Mouse (Mus musculus) left cerebral cortex, adult 8-10 months (tissue): ENCODE results near the gene Brsk2. TPM values are rescaled to one million over a fixed set of nuclear protein-coding genes. Genes with fewer than 3 reads are reported as not detected.
"Not testable (repeated sequence)": the region's sequence is repeated elsewhere in the genome, so short reads cannot be mapped to it uniquely, and the experiment has no call there.

Experiments used
- DNase-seq, 2 experiments: peaks; one replicate each; pipeline ENCODE4 v3.0.0; 2022; ENCODE audit warnings: low spot score in 2 of 2
- total RNA-seq, 4 experiments: library from RNA; stranded (reverse); gene quantifications; 2 replicates each; pipeline ENCODE4 v1.2.4; 2022

Gene Brsk2
- 100 to 1,000 TPM; 190 to 209 (median 202) TPM for total RNA-seq

DNA sequence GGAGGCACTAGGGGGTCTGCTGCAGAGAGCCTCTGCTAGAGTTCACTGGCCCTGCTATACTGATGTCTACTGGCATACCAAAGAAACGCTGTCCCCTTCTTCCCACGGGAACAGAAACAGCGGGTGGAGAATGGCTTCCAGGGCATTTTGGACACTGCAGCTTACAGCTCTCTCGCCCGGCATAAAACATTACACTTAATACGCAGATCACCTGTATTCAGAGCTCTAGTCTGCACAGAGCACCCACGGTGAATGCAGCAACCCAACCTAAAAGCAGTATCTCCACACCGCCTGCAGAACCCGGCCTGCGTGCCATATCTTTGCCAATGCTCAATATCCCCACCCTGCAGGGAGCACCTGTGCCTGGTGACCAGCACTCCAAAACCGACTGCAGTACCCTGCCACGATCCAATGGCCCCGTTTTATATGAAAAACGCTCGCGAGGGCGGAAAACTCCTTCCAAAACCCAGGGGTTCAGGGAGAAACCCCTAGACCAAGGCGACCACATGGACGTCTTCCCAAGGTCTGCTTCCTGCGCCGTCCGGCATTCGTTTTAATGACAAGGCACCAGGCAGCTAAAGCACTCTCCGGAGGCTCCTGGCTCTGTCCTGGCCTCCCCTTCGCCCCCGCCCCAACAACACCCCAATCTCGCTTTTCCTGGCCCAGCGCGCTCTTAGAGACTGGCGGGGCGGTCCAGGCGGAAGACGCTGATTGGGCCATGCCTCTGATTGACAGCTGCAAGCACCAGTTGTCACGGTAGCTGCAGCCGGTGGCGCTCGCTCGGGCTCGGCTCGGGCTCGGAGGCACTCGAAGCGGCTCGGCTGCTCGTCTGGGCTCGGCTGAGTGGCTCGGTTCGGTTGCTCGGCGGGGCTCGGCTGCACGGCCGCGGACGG lies at the start of gene Brsk2:
Gene Brsk2, plus strand, starts transcription at position 846 of the 893 bp plus-strand sequence.
- DNase-seq: peak; percentile 91 to 97

DNA sequence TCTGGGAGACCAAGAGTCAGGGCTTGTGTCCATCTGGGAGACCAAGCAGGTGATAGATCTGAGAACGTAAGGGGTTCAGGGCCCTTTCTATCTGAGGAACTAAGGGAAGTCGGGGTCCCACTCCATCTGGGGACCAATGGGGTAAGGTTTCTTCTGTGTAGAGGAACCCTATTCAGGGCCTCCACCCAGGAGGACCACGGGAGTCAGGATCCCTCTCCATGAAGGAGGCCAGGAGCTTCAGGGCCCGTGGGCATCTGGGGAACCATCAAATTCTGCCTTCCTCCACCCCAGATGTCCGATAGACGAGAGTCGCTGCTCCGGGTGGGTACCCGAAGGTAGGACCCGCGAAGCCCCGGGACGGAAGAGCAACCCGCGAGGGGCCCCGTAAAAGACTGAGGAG lies 47.7 kb upstream of the Brsk2 start:
- DNase-seq: peak in 1 of 2 experiments; percentile 34

DNA sequence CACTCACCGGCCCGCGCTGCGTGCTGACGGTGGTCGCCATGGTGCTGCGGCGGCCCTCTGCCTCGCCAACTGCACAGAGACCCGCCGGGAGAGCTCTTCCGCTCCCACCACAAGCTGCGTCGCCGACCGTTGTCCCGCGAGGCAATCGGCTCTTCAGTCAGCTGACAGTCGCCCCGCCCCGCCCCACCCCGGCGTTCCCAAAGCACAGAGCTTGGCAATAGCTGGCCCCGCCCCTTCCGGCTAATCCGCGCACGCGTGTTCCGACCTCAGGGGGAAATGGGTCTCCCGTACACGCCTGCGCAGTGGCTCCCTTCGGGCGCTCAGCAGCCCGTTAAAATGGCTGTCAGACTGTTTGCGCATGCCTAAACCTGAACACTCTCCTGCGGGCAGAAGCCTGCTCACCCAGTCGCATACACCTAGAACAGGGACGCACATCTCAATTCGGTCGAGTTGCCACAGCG lies 47.3 kb upstream of the Brsk2 start:
- DNase-seq: peak; percentile 91 to 98

DNA sequence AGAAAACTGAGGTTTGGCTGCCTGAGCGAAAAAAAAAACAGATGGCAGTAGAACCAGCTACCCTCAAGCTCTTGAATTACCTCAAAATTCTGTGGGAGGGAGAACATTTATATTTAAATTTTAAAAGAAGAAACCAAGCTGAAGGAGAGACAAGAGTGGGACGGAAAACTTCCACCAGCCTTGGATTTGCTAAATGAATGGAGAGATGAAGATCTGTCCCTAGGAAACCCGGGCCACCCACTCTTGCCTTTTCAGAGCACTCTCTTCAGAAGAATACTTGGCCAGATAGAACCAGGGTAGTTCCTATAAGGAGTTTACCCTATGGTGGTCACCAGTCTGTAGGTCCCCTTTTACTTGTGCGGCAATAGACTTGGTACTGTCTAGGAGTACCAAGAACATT lies 46.8 kb upstream of the Brsk2 start:
- DNase-seq: peak; percentile 28 to 60

DNA sequence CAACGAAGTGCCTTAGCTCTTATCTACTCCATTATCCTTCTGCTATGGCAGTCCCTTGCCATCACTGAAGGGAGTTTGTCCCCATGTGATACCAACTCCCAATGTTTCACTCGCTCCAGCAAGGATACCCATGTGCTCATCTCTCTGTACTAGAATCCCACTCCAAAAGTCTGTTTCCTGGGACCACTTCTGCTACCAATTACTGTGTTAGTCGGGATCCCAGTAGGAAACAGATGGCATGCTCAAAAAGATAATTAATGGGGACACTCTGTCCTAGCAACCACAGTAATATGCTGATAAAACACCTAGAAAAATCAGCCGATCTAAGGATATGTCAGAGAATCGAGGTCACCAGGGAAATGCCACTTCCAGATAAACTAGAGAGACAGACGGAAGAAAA lies 41.0 kb upstream of the Brsk2 start:
- no peak for DNase-seq

DNA sequence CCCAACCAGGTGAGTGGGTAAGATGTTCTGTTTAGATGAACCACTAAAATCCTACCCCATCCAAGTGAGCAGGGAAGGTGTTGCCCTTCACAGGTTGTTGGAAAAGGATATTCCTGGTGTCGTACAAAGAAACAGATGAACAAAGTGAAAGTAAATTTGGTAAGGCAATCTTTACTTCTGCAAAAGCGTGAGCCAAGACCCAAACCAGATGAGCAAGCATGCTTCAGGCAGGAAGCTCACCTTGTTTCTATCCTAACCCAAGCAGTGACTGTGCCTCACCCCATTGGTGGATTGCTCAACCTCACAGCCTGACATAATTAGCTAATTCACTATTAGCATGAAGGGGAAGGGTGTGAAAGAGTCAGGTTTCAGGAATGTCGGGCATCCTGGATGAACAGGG lies 38.2 kb upstream of the Brsk2 start:
- no peak for DNase-seq

DNA sequence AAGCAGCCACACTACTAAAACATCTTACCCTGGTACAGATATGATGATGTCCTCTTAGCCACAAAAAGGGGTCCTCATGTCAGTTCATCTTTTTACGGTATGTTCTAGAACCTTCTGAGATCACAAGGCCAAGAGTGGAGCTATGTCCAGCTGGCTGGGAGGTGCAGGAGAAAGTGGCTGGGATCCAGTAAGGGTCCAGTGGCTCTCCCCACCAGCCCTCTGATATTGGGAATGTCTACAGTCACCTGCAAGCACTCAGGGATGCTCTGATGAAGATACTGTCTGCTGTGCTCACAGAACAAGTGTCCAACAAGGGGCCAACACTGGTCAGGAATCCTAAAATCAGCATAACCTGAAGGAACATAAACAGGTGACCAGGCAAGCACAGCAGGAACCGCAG lies 31.1 kb upstream of the Brsk2 start, which contains the start of gene Tollip:
Gene Tollip, minus strand, starts transcription at position 101 of the 400 bp plus-strand sequence.
- no peak for DNase-seq

DNA sequence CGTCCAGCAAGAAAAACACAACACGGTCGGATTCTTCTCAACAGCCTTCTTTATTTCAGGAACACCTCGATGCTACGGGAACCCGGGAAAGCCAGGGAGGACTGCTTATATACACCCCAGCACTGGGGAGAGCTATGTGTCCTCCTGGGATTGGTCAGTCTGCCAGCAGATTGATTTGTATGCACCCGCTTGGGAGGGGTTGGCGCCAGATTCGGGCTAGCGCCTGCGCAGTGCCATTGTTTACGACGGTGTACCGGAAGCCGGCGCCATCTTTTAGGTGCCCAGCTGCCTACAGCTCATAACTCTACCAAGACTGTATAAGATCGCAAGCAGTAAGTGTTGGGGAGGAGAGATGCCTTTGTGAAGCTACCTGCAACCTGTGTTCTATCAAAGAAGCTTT lies 25.4 kb upstream of the Brsk2 start:
- not testable (repeated sequence) for DNase-seq

DNA sequence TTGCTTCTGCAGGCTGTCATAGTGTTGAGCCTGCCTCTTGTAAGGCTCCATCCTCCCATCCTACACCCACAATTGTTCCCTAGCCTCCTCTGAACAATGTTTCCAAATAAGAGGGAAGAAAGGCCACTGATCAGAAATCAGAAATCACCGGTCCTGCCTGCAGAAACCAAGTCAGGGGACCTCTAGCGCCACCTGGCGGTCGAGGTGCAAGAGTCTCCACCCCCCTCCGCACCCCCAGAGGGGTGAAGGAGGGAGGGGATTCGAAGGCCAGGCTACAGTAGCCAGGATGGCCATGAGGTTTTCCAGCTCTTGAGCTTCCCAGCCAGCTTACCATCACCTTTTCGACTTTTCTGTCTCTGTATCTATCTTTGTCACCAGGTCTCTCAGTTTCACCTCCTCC lies 24.6 kb upstream of the Brsk2 start:
- peak in 1 of 2 experiments; percentile 69 for DNase-seq

DNA sequence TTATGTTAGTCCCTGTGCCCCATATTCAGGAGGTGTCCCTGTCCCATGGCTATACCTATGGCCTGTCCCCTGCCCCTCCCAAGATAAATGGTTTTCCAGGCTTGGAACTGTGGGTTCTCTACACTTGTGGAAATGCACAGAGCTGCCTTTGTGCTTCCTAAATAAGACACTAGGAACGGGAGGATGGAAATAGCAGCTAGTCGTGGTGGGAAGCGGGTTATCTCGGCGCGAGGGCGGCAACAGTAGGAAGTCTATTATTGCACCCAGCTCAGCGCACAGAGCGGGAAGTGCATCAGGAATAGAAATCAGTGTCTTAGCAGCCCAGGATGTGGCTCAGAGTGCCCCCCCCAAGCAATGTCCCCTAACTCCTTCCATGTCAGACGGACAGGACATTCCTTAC lies 20.9 kb upstream of the Brsk2 start:
- DNase-seq: peak in 1 of 2 experiments; percentile 77

DNA sequence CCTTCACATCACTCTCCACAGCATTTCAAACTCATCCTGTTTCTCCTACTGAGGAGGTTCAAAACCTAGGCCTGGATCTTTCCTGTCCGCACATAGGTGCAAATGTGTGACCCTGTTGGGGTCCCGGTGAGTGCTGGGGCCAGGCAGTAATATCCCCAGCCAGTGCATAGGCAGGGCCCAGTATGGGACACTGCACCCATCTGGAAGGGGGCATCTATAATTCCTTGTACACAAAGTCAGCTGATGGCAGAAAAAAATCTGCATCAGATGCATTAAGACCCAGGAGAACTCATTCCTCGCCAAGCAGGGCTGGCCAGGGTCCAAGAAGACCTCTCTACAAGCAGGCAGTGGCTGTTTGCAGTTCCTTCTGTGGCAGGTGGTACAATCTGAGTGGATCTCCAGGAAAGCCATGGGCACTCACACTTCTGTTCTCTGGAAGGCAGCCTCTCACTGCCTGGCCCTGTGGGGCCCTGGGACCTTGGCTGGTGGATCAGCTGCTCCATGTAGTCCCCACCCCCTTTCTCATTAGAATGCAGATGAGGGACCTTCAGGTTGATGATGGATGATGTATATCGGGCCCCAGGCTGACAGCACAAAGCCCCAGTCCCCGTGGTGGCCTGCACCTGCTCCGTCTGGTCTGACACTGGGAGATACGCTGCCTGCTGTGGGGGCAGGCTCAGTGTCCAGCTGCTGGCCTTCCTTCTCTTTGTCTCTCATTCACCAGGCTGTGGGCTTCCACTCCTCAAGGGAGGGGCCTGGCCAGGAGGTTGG lies 15.2 kb upstream of the Brsk2 start:
- DNase-seq: no peak

DNA sequence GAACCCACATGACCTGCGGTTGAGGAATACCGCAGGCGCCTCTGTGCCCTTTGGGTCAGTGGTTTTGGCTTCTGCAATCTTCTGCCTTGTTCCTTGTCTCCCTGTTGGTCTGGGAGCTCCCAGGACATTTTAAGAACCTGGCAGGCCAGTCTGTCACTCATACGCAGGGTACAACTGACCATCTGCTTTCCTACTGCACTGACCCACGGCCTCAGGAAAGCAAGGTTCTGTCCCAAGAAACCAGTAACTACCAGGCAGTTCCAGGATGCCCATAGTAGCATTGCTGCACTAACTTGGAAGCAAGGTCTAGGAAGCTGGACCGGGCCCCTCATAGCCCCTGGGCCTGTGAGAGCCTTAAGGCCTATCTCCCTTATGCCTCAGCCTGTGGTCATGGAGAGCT lies 14.6 kb upstream of the Brsk2 start:
- no peak for DNase-seq

DNA sequence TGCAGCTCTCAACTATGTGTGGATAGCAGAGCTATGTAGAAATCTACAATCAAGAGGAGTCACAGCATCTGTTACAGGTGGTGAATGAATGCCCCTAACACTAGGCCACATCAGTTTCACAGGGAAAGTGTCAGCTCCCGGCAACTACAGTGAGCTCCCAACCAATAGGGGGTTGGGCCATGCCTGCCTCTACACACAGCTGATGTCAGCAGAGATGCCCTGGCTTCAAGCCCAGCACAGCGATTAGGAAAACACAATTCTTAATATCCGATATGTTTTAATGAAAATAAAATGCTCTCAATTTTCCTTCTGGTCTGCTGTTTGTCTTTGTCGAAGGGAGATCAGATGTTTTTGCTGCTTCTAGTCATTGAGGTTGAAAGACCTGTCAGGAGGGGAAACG lies 6.1 kb upstream of the Brsk2 start:
- DNase-seq: no peak

DNA sequence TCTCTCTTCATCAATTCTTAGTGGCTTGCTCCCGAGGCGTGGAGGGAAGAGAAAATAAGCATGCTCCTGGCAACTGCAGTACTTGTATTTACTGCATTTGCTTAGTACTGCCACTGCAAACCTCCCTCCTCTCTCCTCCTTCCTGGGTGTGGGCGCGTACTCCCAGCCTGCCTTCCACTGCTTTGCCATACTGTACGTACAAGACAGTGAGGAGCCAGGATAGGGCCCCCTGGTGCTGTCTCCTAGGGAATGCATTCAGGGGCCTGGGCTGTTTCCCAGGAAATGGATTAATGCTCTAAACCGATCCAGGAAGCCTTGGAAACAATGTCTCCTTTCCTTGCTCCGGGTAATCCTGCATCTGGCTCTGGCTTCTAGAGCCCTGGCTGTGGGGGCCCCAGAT lies 3.6 kb upstream of the Brsk2 start:
- DNase-seq: peak in 1 of 2 experiments; percentile 82

DNA sequence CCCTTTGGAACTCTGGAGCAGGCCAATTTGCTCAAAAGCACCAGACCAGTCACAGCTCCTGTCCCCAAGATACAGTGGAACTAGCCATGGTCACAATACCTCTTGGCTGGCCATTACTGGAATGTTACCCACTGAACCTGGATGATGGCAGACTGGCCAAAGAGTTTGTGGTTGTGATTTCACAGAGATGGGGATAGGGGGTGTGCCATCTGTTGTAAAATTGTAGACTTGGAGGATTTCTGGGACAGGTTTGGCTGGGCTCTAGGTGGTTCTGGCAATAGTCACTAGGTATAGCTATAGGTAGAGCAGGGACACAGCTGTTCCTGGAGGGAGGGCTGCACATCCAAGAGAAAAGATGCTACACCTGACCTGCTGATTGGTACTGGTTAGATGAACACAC lies 2.0 kb upstream of the Brsk2 start:
- DNase-seq: no peak

DNA sequence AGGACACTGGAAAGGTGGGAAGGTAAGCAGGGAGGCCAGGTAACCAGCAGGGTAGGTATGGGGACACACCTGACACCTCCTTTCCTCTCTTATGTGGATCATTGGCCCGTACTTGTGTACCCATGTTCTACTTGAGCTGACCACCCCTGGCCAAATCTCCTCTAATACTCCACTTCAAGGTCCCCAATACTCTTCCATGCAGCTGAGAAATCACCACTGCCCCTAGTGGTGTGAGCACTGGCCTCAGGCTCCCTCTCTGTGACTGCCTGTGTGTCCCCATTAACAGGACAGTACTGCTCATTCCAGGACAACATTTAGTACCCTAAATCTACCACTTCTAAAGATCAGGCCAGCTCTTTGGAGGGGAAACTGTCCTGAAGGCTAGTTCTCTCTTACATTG lies 1.5 kb upstream of the Brsk2 start:
- no peak for DNase-seq

DNA sequence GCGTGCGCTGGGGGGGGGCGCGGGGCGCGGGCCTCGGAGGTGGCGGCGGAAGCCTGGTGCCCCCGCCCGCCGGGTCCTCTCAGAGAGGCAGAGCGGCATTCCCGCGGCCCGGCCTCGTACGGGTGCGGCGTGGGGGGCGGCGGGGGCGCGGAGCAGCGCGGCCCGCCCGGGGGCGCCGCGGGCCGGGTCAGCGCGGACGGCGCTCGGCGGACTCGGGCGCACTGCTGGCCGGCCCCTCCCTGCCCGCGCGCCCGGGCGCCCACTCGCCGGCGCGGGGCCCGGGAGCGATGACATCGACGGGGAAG lies 200 bp downstream of the Brsk2 start:
- DNase-seq: no peak

DNA sequence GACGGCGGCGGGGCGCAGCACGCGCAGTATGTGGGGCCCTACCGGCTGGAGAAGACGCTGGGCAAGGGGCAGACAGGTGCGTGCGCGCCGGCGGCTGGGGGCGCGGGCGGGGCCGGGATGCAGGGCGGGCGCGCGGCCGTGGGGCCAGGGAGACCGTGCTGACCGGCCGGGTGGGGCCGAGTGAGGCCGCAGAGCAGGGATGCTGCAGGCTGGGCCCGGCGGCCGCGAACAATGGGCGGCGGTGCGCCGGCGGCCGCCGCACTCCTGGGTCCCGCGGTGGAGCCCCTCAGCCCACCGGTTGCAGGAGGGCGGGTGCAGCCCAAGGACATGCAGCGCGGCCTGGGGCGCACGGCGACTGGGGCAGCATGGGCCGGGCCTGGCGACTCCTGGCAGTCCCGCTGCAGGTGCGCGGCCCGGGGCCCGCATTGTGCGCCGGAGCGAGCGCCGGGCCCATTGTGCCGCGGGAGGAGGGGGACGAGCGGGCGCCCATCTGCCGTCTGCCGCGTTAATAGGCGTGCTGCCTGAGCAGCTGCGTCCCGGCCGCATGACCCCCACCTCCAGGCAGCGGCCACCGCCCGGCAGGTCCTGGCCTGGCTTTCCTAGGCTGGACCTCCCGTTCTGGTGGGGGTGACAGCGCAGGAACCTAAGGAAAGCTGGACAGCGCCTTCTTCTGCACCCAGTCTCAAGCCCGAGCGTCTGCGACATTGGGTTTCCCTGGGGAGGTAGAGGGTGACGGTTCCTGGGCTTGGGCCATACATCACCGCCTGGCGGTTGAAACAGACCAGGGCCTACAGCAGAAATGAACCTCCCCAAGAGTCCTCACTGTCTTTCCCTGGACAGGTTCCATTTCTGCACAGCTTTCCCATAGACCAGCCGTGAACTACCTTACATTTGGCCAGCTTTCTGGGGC lies 808 bp downstream of the Brsk2 start:
- DNase-seq: no peak

DNA sequence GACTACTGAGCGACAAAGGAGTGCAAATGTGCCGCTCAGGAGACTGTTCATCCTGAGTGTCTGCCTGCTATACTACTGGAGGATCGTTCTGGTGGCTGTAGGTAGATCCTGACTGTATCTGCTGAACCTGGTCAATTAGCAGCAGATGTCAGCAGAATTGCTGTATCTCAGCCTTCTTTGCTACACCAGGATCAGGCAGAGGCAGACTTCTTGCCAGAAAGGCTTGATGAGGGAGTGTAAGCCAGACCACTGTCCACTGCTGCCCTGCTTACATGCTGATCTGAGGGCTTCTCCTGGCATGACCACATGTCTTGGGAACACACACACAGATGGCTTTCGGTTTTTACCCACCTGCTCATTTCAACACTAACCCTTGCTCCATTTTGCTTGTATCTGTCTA lies 2.3 kb downstream of the Brsk2 start:
- DNase-seq: no peak

DNA sequence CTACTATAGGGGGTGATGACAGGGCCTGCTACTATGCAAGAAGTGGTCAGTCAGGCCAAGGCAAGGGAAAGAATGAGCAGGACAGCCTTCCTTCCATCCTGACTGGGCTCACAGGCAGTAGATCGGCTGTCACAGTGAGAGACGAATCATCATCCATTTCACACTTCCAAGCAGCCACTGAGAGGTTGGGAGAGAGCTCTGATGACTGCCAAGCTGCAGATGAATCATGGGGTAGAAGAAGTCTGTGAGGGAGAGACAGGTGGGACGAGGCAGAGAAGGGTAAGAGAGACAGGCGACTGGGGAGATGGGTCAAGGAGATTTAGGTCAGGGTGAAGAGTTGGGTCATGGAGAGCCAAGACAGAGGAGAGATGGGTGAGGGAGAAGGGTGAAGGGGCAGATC lies 3.4 kb downstream of the Brsk2 start:
- no peak for DNase-seq

DNA sequence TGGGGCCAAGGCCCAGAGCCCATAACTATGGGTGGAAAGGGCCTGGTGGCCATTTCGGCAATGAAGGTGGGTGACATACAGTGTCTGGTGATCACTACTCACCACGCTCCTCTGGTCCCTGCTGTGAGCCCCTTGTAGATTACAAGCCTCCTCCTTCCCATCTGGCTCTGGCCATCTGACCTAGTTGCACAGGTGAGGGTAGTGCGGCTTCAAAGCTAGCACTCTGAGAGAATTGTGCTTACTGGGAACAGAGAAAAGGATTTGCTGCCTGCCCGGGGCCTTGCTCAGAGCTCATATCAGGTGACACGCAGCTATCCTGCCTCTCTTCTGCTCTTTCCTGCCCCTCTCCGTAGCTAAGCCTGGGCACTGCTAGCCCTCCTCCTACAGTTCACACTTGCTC lies 4.1 kb downstream of the Brsk2 start:
- no peak for DNase-seq
